Mouse (Mus musculus) brain, embryonic 14.5 days (tissue): ENCODE results near the gene Hbp1.

ENCODE experiments used
- CTCF ChIP-seq: fragments of 200-500 bp; IDR thresholded peaks from 2 replicates; pipeline ENCODE4 v1.5.1; 2012; ENCODE audit warnings: inconsistent platforms, mild to moderate bottlenecking, moderate library complexity, borderline replicate concordance; ENCODE audit not compliant: insufficient read depth, insufficient read length; ENCODE audit errors: extremely low read depth
- POLR2A ChIP-seq: fragments of 200-500 bp; IDR thresholded peaks from 2 replicates; pipeline ENCODE4 v1.6.1; 2012; ENCODE audit warnings: mild to moderate bottlenecking, inconsistent platforms, borderline replicate concordance; ENCODE audit not compliant: poor library complexity, insufficient read depth, insufficient read length, severe bottlenecking; ENCODE audit errors: extremely low read depth

DNA sequence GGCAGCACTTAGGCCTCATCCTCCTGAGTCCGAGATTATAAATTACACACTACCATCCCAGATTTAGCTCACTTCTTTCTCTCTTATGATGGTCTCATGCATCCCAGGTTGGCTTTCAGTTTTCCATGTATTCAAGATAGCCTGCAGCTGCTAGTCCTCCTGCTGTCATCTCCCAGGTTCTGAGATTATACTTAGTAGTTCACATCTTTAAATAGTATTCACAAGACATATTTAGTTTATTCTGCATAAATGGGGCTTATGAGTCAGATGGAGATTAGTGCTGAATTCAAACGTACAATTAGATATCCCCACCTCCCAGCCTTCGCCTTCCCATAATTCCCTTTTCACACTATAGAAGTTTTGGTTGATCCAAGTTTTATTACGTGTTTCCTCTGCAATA is 73.6 kb downstream of the Hbp1 start:
- TF ChIP-seq POLR2A, result no peak
- TF ChIP-seq CTCF, result no peak
